Mouse (Mus musculus) neural tube, embryonic 12.5 days (tissue): ENCODE results near the gene Tmcc3. TPM values are rescaled to one million over a fixed set of nuclear protein-coding genes. Genes with fewer than 3 reads are reported as not detected.
"Not testable (repeated sequence)": the region's sequence is repeated elsewhere in the genome, so short reads cannot be mapped to it uniquely, and the experiment has no call there.

ENCODE experiments used
- ATAC-seq: fragments of 200-750 bp; cut with Nextera tagmentation; 2 replicates; pipeline ENCODE4 v1.8.0; 2017; ENCODE audit warnings: low read depth, mild to moderate bottlenecking, moderate TSS enrichment, moderate library complexity; ENCODE audit not compliant: low FRiP score
- H3K27ac ChIP-seq: fragments of 300-500 bp; sonication (generic); 2 replicates; pipeline ENCODE4 v1.5.1; 2016
- H3K27me3 ChIP-seq: fragments of 300-500 bp; sonication (generic); replicated peaks from 2 replicates; pipeline ENCODE4 v1.6.1; 2016; ENCODE audit warnings: mild to moderate bottlenecking
- H3K36me3 ChIP-seq: fragments of 300-500 bp; sonication (generic); 2 replicates; pipeline ENCODE4 v1.6.1; 2016; ENCODE audit warnings: mild to moderate bottlenecking
- H3K4me1 ChIP-seq: fragments of 300-500 bp; sonication (generic); 2 replicates; pipeline ENCODE4 v1.6.1; 2016
- H3K4me2 ChIP-seq: fragments of 300-500 bp; sonication (generic); replicated peaks from 2 replicates; pipeline ENCODE4 v1.6.1; 2016; ENCODE audit warnings: mild to moderate bottlenecking
- H3K4me3 ChIP-seq: fragments of 300-500 bp; sonication (generic); 2 replicates; pipeline ENCODE4 v1.5.1; 2016
- H3K9ac ChIP-seq: fragments of 300-500 bp; sonication (generic); 2 replicates; pipeline ENCODE4 v1.6.1; 2016; ENCODE audit warnings: mild to moderate bottlenecking
- H3K9me3 ChIP-seq: fragments of 300-500 bp; sonication (generic); 2 replicates; pipeline ENCODE4 v1.6.1; 2016; ENCODE audit warnings: mild to moderate bottlenecking
- WGBS: fragments of 180-500 bp; shearing (Covaris S2); methylation state at CpG from one replicate; pipeline ENCODE4 v1.1.7; 2016; 5-methylcytosine and 5-hydroxymethylcytosine counted together
- polyA plus RNA-seq: library from polyadenylated mRNA; unstranded; fragments of >200 nt; fragmentation: Nextera tagmentation; extraction: Ambion mirVana; gene quantifications from 2 replicates; pipeline ENCODE4 v1.2.1, GENCODE M21; 2016

Gene Tmcc3
- polyA plus RNA-seq, 1 experiment from 2014 or later: 7.6 TPM

GRCm38 (mm10) chr10:94571927-94572620 is 260.3 kb downstream of the Tmcc3 start:
- 83% methylated on average over 9 of the region's 9 CpGs for WGBS
- Histone ChIP-seq H3K27me3 (no peaks in the 10 kb centered on the region), H3K27ac (no peak overlapping the region), H3K4me2 (no peak overlapping the region), H3K4me3 (no peak overlapping the region), H3K4me1 (no peaks in the 10 kb centered on the region), H3K9ac (no peak overlapping the region), H3K9me3 (no peaks in the 10 kb centered on the region), H3K36me3 (no peaks in the 10 kb centered on the region)
- no peak for ATAC-seq

DNA sequence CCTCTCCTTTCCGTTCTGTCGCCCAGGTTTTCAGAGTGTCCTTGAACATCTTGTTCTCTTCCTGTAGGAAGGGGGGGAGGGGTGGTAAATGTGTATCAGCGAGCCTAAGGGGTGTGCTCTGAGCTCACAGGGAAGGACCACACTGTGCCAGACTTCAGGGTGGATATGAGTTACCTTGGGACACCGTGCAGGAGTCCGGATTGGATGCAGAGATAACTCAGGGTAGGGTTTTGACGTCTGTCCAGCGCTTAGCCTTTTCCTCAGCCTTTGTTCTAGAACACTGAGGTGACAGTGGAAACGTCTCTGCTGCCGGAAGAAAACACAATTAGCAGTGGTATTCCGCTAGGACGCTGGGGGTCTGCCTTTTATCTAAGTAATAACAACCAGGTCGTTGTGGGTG is 261.0 kb downstream of the Tmcc3 start:
- no peak overlapping the region for H3K27ac ChIP-seq
- ATAC-seq: no peak
- WGBS: 68% methylated on average over 12 of the region's 12 CpGs

GRCm38 (mm10) chr10:94574451-94575333 is 262.9 kb downstream of the Tmcc3 start:
- Histone ChIP-seq H3K27me3 (no peaks in the 10 kb centered on the region), H3K27ac (no peak overlapping the region), H3K4me1 (no peaks in the 10 kb centered on the region), H3K4me2 (no peak overlapping the region), H3K4me3 (no peak overlapping the region), H3K9ac (no peak overlapping the region), H3K36me3 (no peaks in the 10 kb centered on the region), H3K9me3 (no peaks in the 10 kb centered on the region)
- no peak for ATAC-seq
- WGBS: 89% methylated on average over 13 of the region's 13 CpGs

More for the DNA sequence above, 261.0 kb downstream of the Tmcc3 start:
- Histone ChIP-seq H3K4me3 (no peak overlapping the region), H3K4me2 (no peak overlapping the region), H3K36me3 (no peaks in the 10 kb centered on the region), H3K27me3 (no peaks in the 10 kb centered on the region), H3K4me1 (no peaks in the 10 kb centered on the region), H3K9ac (no peak overlapping the region), H3K9me3 (no peaks in the 10 kb centered on the region)

GRCm38 (mm10) chr10:94575958-94576357 is 264.2 kb downstream of the Tmcc3 start:
- no peak overlapping the region for H3K9ac ChIP-seq
- no peak overlapping the region for H3K27ac ChIP-seq
- no peaks in the 10 kb centered on the region for H3K4me1 ChIP-seq
- no peak for ATAC-seq
- H3K9me3 ChIP-seq: no peaks in the 10 kb centered on the region
- no peak overlapping the region for H3K4me2 ChIP-seq
- H3K27me3 ChIP-seq: no peaks in the 10 kb centered on the region
- H3K4me3 ChIP-seq: no peak overlapping the region
- H3K36me3 ChIP-seq: no peaks in the 10 kb centered on the region
- 41% methylated on average over 8 of the region's 8 CpGs for WGBS

- no peaks in the 10 kb centered on the region for H3K9me3 ChIP-seq
- no peaks in the 10 kb centered on the region for H3K4me1 ChIP-seq
- no peak overlapping the region for H3K27ac ChIP-seq
- no peak overlapping the region for H3K4me3 ChIP-seq
- no peak for ATAC-seq
- 94% methylated on average over 15 of the region's 15 CpGs for WGBS
- no peaks in the 10 kb centered on the region for H3K27me3 ChIP-seq
- H3K4me2 ChIP-seq: no peak overlapping the region
- no peaks in the 10 kb centered on the region for H3K36me3 ChIP-seq
- no peak overlapping the region for H3K9ac ChIP-seq
Measured at GRCm38 (mm10) chr10:94578870-94579269, 267.1 kb downstream of the Tmcc3 start.

- no peaks in the 10 kb centered on the region for H3K9me3 ChIP-seq
- 91% methylated on average over 3 of the region's 3 CpGs for WGBS
- H3K27me3 ChIP-seq: no peaks in the 10 kb centered on the region
- no peak overlapping the region for H3K9ac ChIP-seq
- H3K4me1 ChIP-seq: peaks cover 9% of the 10 kb centered on the region
- no peak overlapping the region for H3K27ac ChIP-seq
- H3K36me3 ChIP-seq: no peaks in the 10 kb centered on the region
- H3K4me2 ChIP-seq: no peak overlapping the region
- H3K4me3 ChIP-seq: no peak overlapping the region
- ATAC-seq: no peak
Measured at GRCm38 (mm10) chr10:94581384-94581783, 269.6 kb downstream of the Tmcc3 start.

GRCm38 (mm10) chr10:94583714-94584113 is 272.0 kb downstream of the Tmcc3 start:
- Histone ChIP-seq H3K4me3 (no peak overlapping the region), H3K9ac (no peak overlapping the region), H3K4me1 (peaks cover 9% of the 10 kb centered on the region), H3K27ac (no peak overlapping the region), H3K36me3 (no peaks in the 10 kb centered on the region), H3K4me2 (no peak overlapping the region), H3K9me3 (no peaks in the 10 kb centered on the region), H3K27me3 (no peaks in the 10 kb centered on the region)
- no peak for ATAC-seq
- WGBS: 82% methylated on average over 4 of the region's 4 CpGs

DNA sequence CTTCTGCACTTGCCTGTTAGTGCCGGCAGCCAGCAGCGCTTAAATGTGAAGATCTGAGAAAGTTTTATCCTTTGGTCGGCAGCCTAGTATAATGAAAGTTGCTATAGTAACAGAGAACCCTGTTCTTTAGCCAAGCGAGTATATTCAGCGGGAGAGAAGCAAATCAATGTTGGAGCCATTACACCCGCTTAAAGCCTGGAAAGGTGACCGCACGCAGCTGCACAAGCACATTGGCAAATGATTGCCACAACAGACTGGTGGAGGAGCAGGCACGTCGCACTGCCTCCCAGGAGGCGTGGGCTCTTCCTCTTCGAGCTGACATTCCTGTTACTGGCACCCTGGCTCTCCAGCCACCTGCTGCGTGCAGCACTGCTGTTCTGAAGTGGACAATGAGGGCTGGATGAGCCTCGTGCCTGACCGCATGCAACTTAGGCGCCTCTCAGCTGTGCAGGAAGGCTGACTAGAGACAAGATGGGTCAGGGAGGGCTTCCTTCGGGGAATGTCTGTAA is 273.2 kb downstream of the Tmcc3 start:
- peak; percentile 25 for ATAC-seq
- no peak overlapping the region for H3K9ac ChIP-seq
- WGBS: 31% methylated on average over 17 of the region's 17 CpGs

DNA sequence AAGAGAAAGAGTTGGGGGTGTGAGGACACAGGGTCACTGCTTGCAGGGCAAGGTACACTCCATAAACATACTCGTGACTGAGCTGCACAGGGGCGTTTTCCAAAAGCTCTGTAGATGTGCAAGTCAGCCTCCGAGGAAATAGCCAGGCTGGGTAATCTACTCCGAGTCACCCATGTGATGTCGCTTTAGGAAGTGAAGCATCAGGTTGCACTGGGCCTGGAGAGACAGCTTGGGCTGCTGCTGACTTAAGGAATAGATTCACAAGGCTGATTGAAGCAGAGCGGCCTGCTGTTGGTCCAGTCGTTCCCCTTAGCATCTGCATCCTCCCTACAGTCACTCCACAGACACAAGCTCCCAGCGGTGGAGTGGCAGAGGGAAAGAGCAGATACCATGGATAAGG is 274.1 kb downstream of the Tmcc3 start:
- Histone ChIP-seq H3K4me1 (peaks cover 9% of the 10 kb centered on the region), H3K36me3 (no peaks in the 10 kb centered on the region), H3K4me2 (no peak overlapping the region), H3K27ac (no peak overlapping the region), H3K4me3 (no peak overlapping the region), H3K9me3 (no peaks in the 10 kb centered on the region), H3K27me3 (no peaks in the 10 kb centered on the region), H3K9ac (no peak overlapping the region)
- 0 out of 2 replicates have a peak, but pooled peaks have one; percentile 21 for ATAC-seq
- 72% methylated on average over 8 of the region's 8 CpGs for WGBS

More for the DNA sequence above, 273.2 kb downstream of the Tmcc3 start:
- no peak overlapping the region for H3K27ac ChIP-seq
- no peaks in the 10 kb centered on the region for H3K36me3 ChIP-seq
- no peaks in the 10 kb centered on the region for H3K9me3 ChIP-seq
- H3K4me3 ChIP-seq: no peak overlapping the region
- no peaks in the 10 kb centered on the region for H3K27me3 ChIP-seq
- H3K4me1 ChIP-seq: peaks cover 9% of the 10 kb centered on the region
- H3K4me2 ChIP-seq: peak overlapping the region; percentile 48

DNA sequence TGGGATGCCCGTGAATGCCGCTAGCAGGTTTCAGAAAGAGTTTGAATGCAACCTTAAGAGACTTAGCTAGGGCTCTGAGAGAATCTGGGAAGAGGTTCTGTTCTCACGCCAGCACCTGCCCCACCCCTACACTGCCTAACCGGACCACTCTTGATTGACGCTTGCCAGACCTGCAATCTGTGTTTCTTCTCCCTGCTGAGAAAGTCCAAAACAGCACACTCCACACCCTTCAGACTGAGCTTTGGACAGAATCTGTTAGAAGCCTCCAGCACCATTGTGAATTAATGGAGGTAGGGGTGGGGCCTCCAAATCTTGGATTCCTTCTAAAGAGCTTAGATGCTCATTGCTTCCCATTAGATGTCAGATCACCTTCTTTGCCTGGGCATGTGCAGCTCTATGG is 277.2 kb downstream of the Tmcc3 start:
- WGBS: 97% methylated on average over 5 of the region's 5 CpGs

GRCm38 (mm10) chr10:94595705-94596104 is 284.0 kb downstream of the Tmcc3 start:
- Histone ChIP-seq H3K9me3 (no peaks in the 10 kb centered on the region), H3K4me2 (no peak overlapping the region), H3K27me3 (no peaks in the 10 kb centered on the region), H3K36me3 (no peaks in the 10 kb centered on the region), H3K4me1 (no peaks in the 10 kb centered on the region), H3K27ac (no peak overlapping the region), H3K9ac (no peak overlapping the region), H3K4me3 (no peak overlapping the region)
- ATAC-seq: no peak
- 92% methylated on average over 9 of the region's 9 CpGs for WGBS

More for the DNA sequence above, 277.2 kb downstream of the Tmcc3 start:
- no peak overlapping the region for H3K4me2 ChIP-seq
- H3K9ac ChIP-seq: no peak overlapping the region
- no peaks in the 10 kb centered on the region for H3K36me3 ChIP-seq
- H3K4me1 ChIP-seq: peaks cover 9% of the 10 kb centered on the region
- H3K9me3 ChIP-seq: no peaks in the 10 kb centered on the region
- no peak for ATAC-seq
- H3K4me3 ChIP-seq: no peak overlapping the region
- no peak overlapping the region for H3K27ac ChIP-seq
- H3K27me3 ChIP-seq: no peaks in the 10 kb centered on the region

DNA sequence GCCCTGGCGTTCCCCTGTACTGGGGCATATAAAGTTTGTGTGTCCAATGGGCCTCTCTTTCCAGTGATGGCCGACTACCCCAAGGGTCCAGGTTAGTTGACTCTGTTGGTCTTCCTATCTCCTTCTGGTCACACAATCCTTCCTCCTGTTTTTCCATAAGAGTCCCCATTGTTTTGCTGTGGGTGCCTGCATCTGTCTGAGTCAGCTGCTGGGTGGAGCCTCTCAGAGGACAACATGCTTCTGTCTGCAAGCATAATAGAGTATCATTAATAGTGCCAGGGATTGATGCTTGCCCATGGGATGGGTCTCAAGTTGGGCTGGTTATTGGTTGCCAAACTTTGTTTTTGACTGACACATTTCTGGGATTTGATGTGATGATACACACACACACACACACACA is 288.1 kb downstream of the Tmcc3 start:
- H3K36me3 ChIP-seq, H3K9me3 ChIP-seq, H3K9ac ChIP-seq, H3K27me3 ChIP-seq, H3K4me1 ChIP-seq, H3K4me3 ChIP-seq, H3K27ac ChIP-seq, H3K4me2 ChIP-seq, ATAC-seq: not testable (repeated sequence)
- 61% methylated on average over 2 of the region's 2 CpGs for WGBS
